Mouse (Mus musculus) urinary bladder, postnatal 25 days (tissue): ENCODE results near the gene Slc1a3.

Source experiments
- DNase-seq: peaks from one replicate; pipeline ENCODE4 v3.0.0; 2022; ENCODE audit warnings: low spot score

Slc1a3 gene

GRCm38 (mm10) chr15:8658086-8658980 is 52.2 kb downstream of the Slc1a3 start:
- no peak for DNase-seq

DNA sequence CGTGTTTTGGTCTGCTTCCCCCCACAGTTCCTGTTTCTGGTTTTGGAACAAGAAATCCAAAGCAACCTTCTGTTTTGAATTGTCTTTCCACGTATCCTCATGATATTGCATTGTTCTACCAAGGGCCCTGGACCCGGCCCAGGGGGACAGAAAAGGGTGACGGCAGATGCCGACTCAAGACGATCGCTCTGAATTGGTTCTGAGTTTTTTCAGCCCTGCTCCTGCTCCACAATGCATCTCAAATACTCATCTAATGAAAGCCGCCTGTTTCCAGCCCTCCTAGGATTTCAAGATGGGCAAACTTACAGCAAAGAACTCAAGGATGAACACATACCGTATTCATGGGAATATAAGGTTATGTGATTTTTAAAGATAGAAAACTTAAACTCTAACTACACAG is 55.3 kb downstream of the Slc1a3 start:
- DNase-seq = no peak

- DNase-seq = no peak
These were observed 57.9 kb downstream of the Slc1a3 start for GRCm38 (mm10) chr15:8652637-8653036.

GRCm38 (mm10) chr15:8643997-8644692 is 66.4 kb downstream of the Slc1a3 start:
- no peak for DNase-seq

GRCm38 (mm10) chr15:8639856-8640255 is 70.7 kb downstream of the Slc1a3 start:
- no peak for DNase-seq

GRCm38 (mm10) chr15:8638568-8639325 is 71.8 kb downstream of the Slc1a3 start:
- DNase-seq = no peak

DNA sequence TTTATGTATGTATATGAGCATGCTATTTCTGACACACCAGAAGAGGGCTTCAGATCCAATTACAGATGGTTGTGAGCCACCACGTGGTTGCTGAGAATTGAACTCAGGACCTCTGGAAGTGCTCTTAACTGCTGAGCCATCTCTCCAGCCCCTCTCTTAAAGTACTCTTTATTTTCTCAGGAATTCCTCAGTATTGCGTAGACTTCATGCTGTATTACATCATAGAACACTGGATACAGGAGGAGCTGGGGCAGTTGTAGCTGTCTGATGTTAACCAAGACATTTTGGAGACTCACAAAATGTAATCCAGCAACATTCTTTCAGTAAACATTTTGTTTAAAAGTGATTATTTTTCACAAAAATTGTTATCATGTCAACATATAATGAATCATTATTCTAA is 73.3 kb downstream of the Slc1a3 start:
- no peak for DNase-seq

DNA sequence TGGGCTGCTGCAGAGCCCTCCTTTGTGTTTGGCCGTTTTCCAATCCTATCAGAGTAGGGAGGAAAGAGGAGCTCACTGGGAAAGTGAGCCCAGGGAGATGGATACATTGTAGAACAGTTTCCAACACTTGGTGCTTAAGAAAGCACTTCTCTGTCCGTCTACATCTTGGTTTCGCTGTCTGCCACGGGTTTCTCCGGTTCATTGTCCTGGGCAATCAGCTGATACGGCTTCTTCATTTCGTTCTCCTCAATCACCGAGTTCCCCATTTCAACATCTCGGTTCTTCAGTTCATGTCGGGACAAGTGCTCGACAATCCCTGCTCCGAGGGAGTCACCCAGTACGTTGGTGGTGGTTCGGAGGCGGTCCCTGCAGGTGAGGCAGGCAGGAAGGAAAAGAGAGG is 74.6 kb downstream of the Slc1a3 start:
- no peak for DNase-seq

DNA sequence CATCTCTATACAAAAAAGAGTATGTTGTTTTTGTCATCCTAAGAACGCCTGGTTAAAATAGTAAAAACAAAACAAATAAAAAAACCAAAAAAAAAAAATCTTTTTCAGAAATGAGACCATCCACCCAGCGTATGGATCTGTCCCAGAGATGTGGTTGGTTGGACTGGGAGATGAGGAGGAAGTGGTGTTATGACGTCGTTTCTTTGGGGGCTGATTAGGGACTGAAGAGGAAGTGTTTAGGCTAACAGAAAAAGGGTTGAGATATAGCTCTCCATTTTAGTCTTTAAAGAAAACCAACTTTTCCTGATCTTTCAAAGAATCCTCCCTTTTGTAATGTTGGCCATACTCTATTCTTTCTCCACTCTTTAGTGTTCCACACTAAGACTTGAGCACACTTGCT is 75.8 kb downstream of the Slc1a3 start:
- DNase-seq = no peak

- no peak for DNase-seq
These were observed 76.2 kb downstream of the Slc1a3 start for GRCm38 (mm10) chr15:8634355-8634754.

GRCm38 (mm10) chr15:8633375-8633774 is 77.2 kb downstream of the Slc1a3 start:
- peak; percentile 48 for DNase-seq

DNA sequence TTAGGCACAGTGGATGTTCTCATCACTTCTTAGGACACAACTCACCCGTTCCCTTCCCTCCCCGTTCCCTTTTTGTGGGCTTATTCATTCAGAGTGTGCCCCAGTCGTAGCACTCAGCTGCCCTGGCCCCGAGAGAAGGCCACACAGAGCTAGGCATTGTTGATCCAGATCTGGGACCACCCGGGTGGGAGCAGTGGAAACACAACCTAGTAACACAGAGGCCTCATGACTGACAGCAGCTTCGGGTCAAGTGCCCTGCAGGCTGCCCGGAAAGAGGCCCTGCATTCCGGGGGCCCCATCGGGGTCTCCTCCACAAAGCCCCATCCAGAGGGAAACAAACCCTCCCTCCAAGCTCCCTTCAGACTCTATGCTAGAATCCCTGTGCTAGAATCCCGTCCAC is 78.2 kb downstream of the Slc1a3 start:
- DNase-seq = no peak

GRCm38 (mm10) chr15:8629317-8629831 is 81.2 kb downstream of the Slc1a3 start:
- peak; percentile 60 for DNase-seq

GRCm38 (mm10) chr15:8628150-8628549 is 82.4 kb downstream of the Slc1a3 start:
- no peak for DNase-seq

- peak; percentile 54 for DNase-seq
These were observed 83.4 kb downstream of the Slc1a3 start for GRCm38 (mm10) chr15:8627097-8627537.

- no peak for DNase-seq
These were observed 85.2 kb downstream of the Slc1a3 start for GRCm38 (mm10) chr15:8625370-8625769.

DNA sequence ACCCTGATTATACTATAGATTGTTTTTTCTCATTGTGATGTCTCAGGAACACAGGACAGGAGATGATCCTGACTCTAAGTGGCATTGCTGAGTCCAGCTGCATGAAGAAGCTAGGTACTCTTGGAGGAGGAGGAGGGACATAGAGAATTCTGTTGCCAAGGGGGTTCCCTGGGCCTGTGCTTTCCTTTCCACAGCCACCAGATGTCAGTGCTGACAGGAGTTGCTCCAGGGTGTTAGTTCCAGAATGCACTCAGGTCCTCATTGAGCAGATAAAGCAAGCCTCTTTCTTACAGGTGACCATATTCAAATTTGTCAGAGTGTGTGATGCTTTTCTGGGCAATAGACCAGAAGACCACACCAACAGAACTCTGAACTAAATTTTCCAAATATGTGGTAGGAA is 86.7 kb downstream of the Slc1a3 start:
- no peak for DNase-seq

- no peak for DNase-seq
These were observed 91.0 kb downstream of the Slc1a3 start for GRCm38 (mm10) chr15:8619479-8620026.

- DNase-seq = no peak
These were observed 94.3 kb downstream of the Slc1a3 start for GRCm38 (mm10) chr15:8616290-8616689.

DNA sequence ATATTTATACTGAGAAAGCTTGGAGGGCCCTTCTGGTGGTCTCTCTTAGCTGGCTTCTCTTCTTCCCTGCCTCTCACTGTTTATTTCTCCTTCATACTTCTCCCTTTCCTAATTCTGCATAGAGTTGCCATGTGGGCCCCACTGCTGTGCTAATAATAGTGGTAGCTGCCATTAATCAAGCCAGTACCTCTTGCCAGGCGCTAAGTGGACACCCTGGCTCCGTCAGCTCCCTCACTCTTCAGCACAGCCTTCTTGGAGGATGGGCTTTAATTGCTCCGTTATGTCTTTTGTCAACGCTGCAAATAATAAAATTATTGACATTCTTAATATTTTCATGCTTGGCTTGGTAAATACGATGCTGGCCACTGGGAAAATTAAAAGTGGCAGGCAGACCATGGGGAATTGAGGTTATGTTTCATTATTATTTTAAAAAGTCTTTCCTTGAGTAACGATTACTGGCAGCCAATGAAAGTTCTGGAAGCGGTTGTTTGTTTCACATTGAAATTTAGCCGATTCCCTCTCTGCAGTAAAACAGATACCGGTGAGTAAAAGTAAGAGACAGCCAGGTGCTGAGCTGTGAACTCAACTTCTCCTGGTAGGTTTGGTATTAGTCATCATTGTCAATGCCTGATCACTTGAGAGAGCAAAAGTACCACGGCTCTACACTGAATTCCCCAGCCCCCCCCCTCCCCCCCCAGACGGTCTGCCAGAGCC is 94.9 kb downstream of the Slc1a3 start:
- no peak for DNase-seq

DNA sequence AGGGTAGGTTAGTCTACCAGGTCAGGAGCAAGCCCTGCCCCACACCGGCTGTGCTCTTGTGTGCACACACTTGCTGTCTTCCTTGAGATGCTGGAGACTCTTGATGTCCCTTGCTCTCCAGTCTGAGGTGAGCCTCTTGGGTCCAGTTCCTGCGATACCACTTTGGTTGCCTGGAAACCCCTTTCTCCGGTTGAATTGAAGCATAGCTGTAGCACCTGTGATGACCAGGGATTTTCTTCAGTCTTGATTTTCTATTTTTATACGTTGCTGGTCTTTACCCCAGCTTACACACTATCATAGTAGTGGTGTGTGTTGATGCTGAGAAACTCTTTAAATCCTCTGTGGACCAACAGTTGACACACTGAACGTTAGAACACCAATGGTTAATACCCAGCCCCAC is 95.9 kb downstream of the Slc1a3 start:
- DNase-seq = no peak
